Mouse (Mus musculus) bone marrow, adult 2 months (tissue): ENCODE measurements around the gene Foxn3.

ENCODE experiments used
- CTCF ChIP-seq: fragments of 200-500 bp; IDR thresholded peaks from 2 replicates; pipeline ENCODE4 v1.5.1; 2011; ENCODE audit warnings: low read length, control low read depth; ENCODE audit not compliant: control insufficient read depth, insufficient read depth
- POLR2A ChIP-seq: fragments of 200-500 bp; IDR thresholded peaks from 2 replicates; pipeline ENCODE4 v1.6.1; 2011; ENCODE audit warnings: low read depth, mild to moderate bottlenecking, control low read depth, low read length, borderline replicate concordance; ENCODE audit not compliant: control insufficient read depth

- TF ChIP-seq POLR2A, result no peak
- no peak for TF ChIP-seq CTCF
Observed at GRCm38 (mm10) chr12:99502225-99502624, 61.2 kb downstream of the Foxn3 start.
